Mouse (Mus musculus): ENCODE results near the gene Tgm1.

Gene Tgm1

GRCm38 (mm10) chr14:55681160-55682117 lies 32.3 kb downstream of the Tgm1 start, which contains the start of gene Tinf2:
Gene Tinf2 (minus strand): TSS chr14:55681820.
- in situ Hi-C loops (cut with MboI, MseI), result loop anchor here (5.0 kb wide), 1 partner anchor 61 kb away; no protein-coding TSS in a partner anchor

- in situ Hi-C loops (cut with MboI, MseI), result no loop called here
These were observed 36.1 kb downstream of the Tgm1 start for GRCm38 (mm10) chr14:55677615-55678014.

DNA sequence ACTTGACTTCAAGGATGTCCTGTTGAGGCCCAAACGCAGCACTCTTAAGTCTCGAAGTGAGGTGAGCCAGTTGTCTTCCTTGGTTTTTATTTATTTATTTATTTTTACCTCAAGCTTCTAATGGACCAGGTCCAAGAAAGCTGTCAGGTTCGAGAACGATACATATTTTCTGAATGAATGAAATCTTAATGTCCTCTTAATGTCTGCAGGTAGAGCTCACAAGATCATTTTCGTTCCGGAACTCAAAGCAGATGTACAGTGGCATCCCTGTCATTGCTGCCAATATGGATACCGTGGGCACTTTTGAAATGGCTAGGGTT lies 41.0 kb downstream of the Tgm1 start:
- in situ Hi-C loops (cut with MboI, MseI), result no loop called here

DNA sequence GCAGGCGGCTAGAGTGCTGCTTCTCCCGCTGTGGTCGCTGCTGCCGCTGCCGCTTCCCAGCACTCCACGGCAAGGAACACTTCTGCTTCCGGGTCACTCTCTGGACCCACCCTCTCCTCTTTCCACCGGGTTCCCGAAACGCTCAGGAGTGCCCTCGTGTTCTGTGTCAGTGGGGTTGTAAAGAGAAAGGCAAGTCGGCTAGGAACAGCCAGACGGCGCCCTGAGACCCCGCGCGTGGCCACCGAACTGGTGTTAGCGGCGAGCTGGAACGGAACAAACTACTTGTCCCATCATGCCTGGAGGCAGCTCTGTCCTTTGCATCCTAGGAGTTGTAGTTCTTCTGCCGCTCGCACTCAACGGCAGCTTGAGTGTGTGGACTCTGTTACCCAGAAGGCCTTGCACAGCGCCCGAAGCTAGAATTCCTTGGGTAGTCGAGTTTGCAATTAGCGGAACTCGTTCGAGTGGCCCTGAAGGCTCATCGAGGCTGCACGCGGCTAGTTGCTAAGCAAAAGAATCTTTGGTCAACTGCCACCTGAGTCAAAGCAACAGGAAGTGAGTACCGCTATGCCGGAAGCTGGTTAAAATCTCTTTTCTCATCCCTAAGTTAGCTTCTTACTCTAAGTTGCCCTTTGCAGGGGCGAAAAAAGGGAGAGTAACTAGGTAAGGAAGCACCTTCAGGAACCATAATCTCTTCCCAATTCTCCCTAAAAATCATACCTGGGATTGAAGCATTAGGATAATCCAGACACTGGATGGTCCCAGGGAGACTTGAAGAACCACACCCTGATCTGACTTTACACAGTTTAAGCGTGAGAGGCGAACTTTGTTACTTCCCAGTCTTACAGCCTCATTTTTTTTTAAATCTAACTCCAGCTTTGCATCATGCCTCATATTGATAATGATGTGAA lies 41.6 kb downstream of the Tgm1 start, which contains the start of the genes Gmpr2 and Nedd8:
Gmpr2 (plus strand) TSS at position 109 of the 908 bp plus-strand sequence.
Nedd8 (minus strand) TSS at position 292 of the 908 bp plus-strand sequence.
- in situ Hi-C loops (cut with MboI, MseI), result no loop called here

DNA sequence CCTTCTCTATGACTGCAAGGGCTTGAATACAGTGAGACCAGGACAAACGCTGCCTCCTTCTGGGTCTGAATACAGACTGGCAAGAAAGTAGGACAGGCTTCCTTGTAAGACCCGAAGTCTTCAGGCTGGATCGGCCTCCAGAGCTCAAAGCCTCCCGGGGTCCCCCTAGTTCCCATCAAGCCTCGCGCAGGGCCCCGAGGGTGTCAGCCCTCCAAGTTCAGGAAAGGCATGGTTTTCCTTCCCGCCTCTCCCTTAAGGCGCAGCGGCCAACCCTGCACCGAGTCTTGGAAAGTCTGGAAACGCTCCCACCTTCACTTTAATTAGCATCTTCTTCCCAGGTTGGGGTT lies 42.3 kb downstream of the Tgm1 start:
- in situ Hi-C loops (cut with MboI, MseI), result no loop called here

DNA sequence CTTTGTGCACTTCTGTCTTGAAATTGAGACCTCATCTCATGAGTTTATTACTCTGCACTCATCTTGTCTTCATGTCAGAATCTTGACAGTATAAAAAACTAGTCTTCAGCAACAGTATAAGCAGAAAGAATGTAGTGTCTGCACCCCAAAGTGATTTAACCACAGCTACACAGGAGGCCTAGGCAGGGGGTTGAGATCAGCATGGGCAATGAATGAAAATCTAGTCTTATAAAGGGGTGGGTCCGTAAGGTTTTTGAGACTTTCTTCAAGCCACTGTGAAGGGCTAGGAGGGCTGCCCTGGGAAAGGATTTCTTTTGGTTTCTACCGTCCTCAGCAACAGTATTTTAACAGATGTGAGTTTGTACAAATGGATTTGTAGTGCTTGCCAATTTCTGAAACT lies 53.1 kb downstream of the Tgm1 start:
- in situ Hi-C loops (cut with MboI, MseI), result no loop called here

GRCm38 (mm10) chr14:55659960-55660573 lies 53.7 kb downstream of the Tgm1 start, which contains the start of gene Mdp1:
Gene Mdp1 (minus strand): TSS chr14:55660508.
- in situ Hi-C loops (cut with MboI, MseI), result no loop called here

GRCm38 (mm10) chr14:55658011-55658410 lies 55.7 kb downstream of the Tgm1 start:
- in situ Hi-C loops (cut with MboI, MseI), result no loop called here

- in situ Hi-C loops (cut with MboI, MseI), result no loop called here
These were observed 56.8 kb downstream of the Tgm1 start for GRCm38 (mm10) chr14:55656935-55657334.

DNA sequence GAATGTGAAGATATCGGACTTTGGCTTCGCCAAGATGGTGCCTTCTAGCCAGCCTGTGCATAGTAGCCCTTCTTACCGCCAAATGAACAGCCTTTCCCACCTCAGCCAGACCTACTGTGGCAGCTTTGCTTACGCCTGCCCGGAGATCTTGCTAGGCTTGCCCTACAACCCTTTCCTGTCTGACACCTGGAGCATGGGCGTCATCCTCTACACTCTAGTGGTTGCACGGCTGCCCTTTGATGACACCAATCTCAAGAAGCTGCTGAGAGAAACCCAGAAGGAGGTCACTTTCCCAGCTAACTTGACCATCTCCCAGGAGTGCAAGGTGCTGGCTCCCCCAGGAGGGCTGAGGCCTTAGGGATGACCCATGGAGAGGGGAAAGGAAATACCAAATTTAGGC lies 62.2 kb downstream of the Tgm1 start:
- in situ Hi-C loops (cut with MboI, MseI), result no loop called here
